Mouse (Mus musculus): Measurements from ENCODE around the gene Lrig1.

DNA sequence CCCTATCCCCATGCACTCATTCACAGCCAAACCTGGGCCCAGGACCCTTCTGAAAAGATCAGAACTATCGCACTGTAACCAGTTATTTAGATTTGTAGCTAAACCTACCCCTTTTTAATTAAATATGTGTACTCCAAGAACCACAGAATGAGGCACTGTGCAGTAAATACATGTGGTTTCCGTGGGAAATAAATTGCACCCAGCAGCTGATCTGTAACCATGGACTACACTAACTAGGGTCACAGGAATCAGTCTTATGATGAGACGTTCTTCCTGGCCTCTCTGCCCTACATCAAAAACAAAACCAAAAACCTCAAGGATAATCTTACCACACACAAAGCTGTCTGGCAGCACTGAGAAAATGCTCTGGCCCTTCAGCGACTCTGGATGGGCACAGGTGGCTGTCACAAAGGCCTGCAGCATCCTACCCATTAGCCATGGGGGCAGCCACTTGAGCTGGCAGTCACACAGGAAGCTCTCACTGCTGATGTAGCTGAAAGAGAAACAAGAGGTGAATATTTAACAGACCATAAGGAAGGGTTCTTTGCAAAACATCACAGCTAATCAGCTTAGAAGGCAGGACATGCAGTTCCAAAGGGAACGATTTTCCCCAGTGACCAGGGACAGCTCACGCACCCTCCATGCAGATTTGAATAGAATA lies 86.6 kb downstream of the Lrig1 start:
- TF ChIP-seq POLR2A (IDR thresholded peaks at IDR 0.05; ENCODE audit: control insufficient read depth in 1 of 2, insufficient read depth in 1 of 2, low read depth in 1 of 2, low read length in 2 of 2, poor library complexity in 1 of 2) = no peak
- TF ChIP-seq RAD21 (IDR thresholded peaks at IDR 0.05; ENCODE audit: low read depth, low read length) = no peak
- no peak for TF ChIP-seq SIN3A (IDR thresholded peaks at IDR 0.05; ENCODE audit: low read length)
- no peak for TF ChIP-seq POLR2AphosphoS2 (IDR thresholded peaks at IDR 0.05; ENCODE audit: low read length)
- TF ChIP-seq CTCF (IDR thresholded peaks at IDR 0.05 in 2 of 3, conservative IDR thresholded peaks at IDR 0.05 in 1 of 3; ENCODE audit: control insufficient read depth in 1 of 3, insufficient read depth in 1 of 3, low read depth in 2 of 3, low read length in 3 of 3, poor library complexity in 1 of 3, severe bottlenecking in 1 of 3) = no peak
- TF ChIP-seq EP300 (IDR thresholded peaks at IDR 0.05; ENCODE audit: low read depth in 1 of 2, low read length in 2 of 2) = no peak
- no peak for TF ChIP-seq MAFK (IDR thresholded peaks at IDR 0.05; ENCODE audit: borderline replicate concordance, low read depth, low read length)
- no peak for TF ChIP-seq TAL1 (IDR thresholded peaks at IDR 0.05; ENCODE audit: low read length)
